ENCODE assay signal across 27 mouse cellular contexts in genomic region chr7:114058927-114059441, GRCm38 (mm10). TPM values are rescaled to one million over a fixed set of nuclear protein-coding genes. Genes with fewer than 3 reads are reported as not detected.
DNase-seq lines count a peak whose midpoint lies in the region; ATAC-seq and TF ChIP-seq lines count a peak whose summit lies in the region.
"Had no signal": no experiment of that assay in that cellular context is flagged by ENCODE, and none has a peak within 500 bp of the region (broad histone marks: within the 10 kb centered on the region; RNA-seq: fewer than 3 reads in every experiment).

No protein-coding gene starts in this region.

- DNase-seq in forebrain, embryonic 14.5 days (ENCODE audit: low spot score), result peak; percentile 49
- no peak for DNase-seq in forebrain, embryonic 11.5 days (ENCODE audit: low spot score)
- DNase-seq in hindbrain, postnatal 0 days (ENCODE audit: low spot score), result no peak
- DNase-seq in midbrain, embryonic 11.5 days (ENCODE audit: low spot score, missing footprints), result no peak
- no peak for DNase-seq in embryonic facial prominence, embryonic 10.5 days (ENCODE audit: low spot score)
- DNase-seq: adrenal gland, postnatal 10 days; B cell, adult 2 months; cerebellum, adult 11-12 months; cerebellum, adult 8-10 months; cerebellum, postnatal 10 days; cerebellum, postnatal 36 days; embryo, embryonic 11 days; gastrocnemius, adult 2 months; gastrocnemius, postnatal 14 days; heart, adult 11 months; kidney, adult 18-20 months had no signal

- H3K4me2 ChIP-seq in forebrain, embryonic 14.5 days (ENCODE audit: low read length), result no peak overlapping the region
- H3K4me2 ChIP-seq in forebrain, embryonic 11.5 days (ENCODE audit: low read depth, low read length, severe bottlenecking), result no peak overlapping the region
- no peak overlapping the region for H3K4me2 ChIP-seq in hindbrain, embryonic 13.5 days
- no peak overlapping the region for H3K4me2 ChIP-seq in hindbrain, postnatal 0 days (ENCODE audit: low read depth, low read length)
- H3K4me2 ChIP-seq in midbrain, embryonic 15.5 days, result no peak overlapping the region
- H3K4me2 ChIP-seq in midbrain, embryonic 11.5 days, result no peak overlapping the region
- no peak overlapping the region for H3K4me2 ChIP-seq in forebrain, embryonic 16.5 days (ENCODE audit: low read length)
- H3K4me2 ChIP-seq: heart, embryonic 11.5 days; hindbrain, embryonic 12.5 days had no signal

- peak; percentile 32; the same call in 1 of the 2 replicates for ATAC-seq in forebrain, embryonic 14.5 days
- ATAC-seq in forebrain, embryonic 11.5 days (replicated peaks; ENCODE audit: low FRiP score), result no peak
- no peak for ATAC-seq in hindbrain, embryonic 13.5 days (ENCODE audit: low FRiP score)
- no peak for ATAC-seq in hindbrain, postnatal 0 days
- peak; percentile 56; the same call in 1 of the 2 replicates for ATAC-seq in midbrain, embryonic 15.5 days (replicated peaks)
- ATAC-seq in midbrain, embryonic 11.5 days (ENCODE audit: low FRiP score), result no peak
- ATAC-seq in forebrain, embryonic 16.5 days, result peak; percentile 58
- ATAC-seq: hindbrain, embryonic 16.5 days; inflammation-experienced regulatory T-cells, adult 6 months; intestine, embryonic 16.5 days; Patski had no signal

- H3K27ac ChIP-seq in forebrain, embryonic 14.5 days (ENCODE audit: low read depth, low read length), result peak overlapping the region; percentile 40; the same call in 1 of the 2 replicates
- H3K27ac ChIP-seq in forebrain, embryonic 11.5 days (ENCODE audit: low read depth, low read length), result no peak overlapping the region
- 0 out of 2 replicates have a peak overlapping the region, but pooled peaks have one; percentile 36 for H3K27ac ChIP-seq in hindbrain, embryonic 13.5 days
- H3K27ac ChIP-seq in hindbrain, postnatal 0 days, result no peak overlapping the region
- H3K27ac ChIP-seq in midbrain, embryonic 15.5 days, result 0 out of 2 replicates have a peak overlapping the region, but pooled peaks have one; percentile 31
- H3K27ac ChIP-seq in midbrain, embryonic 11.5 days (ENCODE audit: low read depth, low read length), result no peak overlapping the region
- peak overlapping the region; percentile 83 for H3K27ac ChIP-seq in forebrain, embryonic 16.5 days (ENCODE audit: low read length)
- no peak overlapping the region for H3K27ac ChIP-seq in embryonic facial prominence, embryonic 10.5 days (replicated peaks)
- H3K27ac ChIP-seq: gastrocnemius, adult 2 months; hindbrain, embryonic 12.5 days had no signal

- WGBS in forebrain, embryonic 14.5 days, result 80% methylated on average over 6 of the region's 6 CpGs
- whole genome bisulfite sequencing in forebrain, embryonic 11.5 days, result 91% methylated on average over 6 of the region's 6 CpGs
- WGBS in hindbrain, embryonic 13.5 days, result 75% methylated on average over 6 of the region's 6 CpGs
- WGBS in hindbrain, postnatal 0 days, result 74% methylated on average over 6 of the region's 6 CpGs
- WGBS in midbrain, embryonic 15.5 days, result 59% methylated on average over 6 of the region's 6 CpGs
- WGBS in midbrain, embryonic 11.5 days, result 90% methylated on average over 6 of the region's 6 CpGs
- WGBS in forebrain, embryonic 16.5 days, result 73% methylated on average over 6 of the region's 6 CpGs
- WGBS in embryonic facial prominence, embryonic 10.5 days, result 93% methylated on average over 6 of the region's 6 CpGs

- H3K9me3 ChIP-seq in forebrain, embryonic 14.5 days (replicated peaks; ENCODE audit: control insufficient read depth, low read length), result no peaks in the 10 kb centered on the region
- no peaks in the 10 kb centered on the region for H3K9me3 ChIP-seq in forebrain, embryonic 11.5 days (ENCODE audit: control insufficient read depth, low read length)
- no peaks in the 10 kb centered on the region for H3K9me3 ChIP-seq in hindbrain, embryonic 13.5 days
- no peaks in the 10 kb centered on the region for H3K9me3 ChIP-seq in hindbrain, postnatal 0 days (ENCODE audit: low read length)
- H3K9me3 ChIP-seq in midbrain, embryonic 15.5 days, result no peaks in the 10 kb centered on the region
- H3K9me3 ChIP-seq in midbrain, embryonic 11.5 days (ENCODE audit: control insufficient read depth, low read length), result no peaks in the 10 kb centered on the region
- H3K9me3 ChIP-seq in forebrain, embryonic 16.5 days (ENCODE audit: control insufficient read depth, low read length), result no peaks in the 10 kb centered on the region
- no peaks in the 10 kb centered on the region for H3K9me3 ChIP-seq in embryonic facial prominence, embryonic 10.5 days
- H3K9me3 ChIP-seq: G1E; hindbrain, embryonic 12.5 days had no signal

- no peak overlapping the region for H3K9ac ChIP-seq in forebrain, embryonic 14.5 days (ENCODE audit: low read length)
- no peak overlapping the region for H3K9ac ChIP-seq in forebrain, embryonic 11.5 days (ENCODE audit: low read length)
- H3K9ac ChIP-seq in hindbrain, embryonic 13.5 days, result no peak overlapping the region
- H3K9ac ChIP-seq in hindbrain, postnatal 0 days (replicated peaks; ENCODE audit: low read length), result no peak overlapping the region
- no peak overlapping the region for H3K9ac ChIP-seq in midbrain, embryonic 15.5 days
- no peak overlapping the region for H3K9ac ChIP-seq in midbrain, embryonic 11.5 days (ENCODE audit: low read length)
- H3K9ac ChIP-seq in forebrain, embryonic 16.5 days (replicated peaks; ENCODE audit: low read depth, low read length), result no peak overlapping the region
- H3K9ac ChIP-seq: hindbrain, embryonic 12.5 days had no signal

- no peaks in the 10 kb centered on the region for H3K27me3 ChIP-seq in forebrain, embryonic 14.5 days (replicated peaks; ENCODE audit: control insufficient read depth, insufficient read depth, low read length)
- H3K27me3 ChIP-seq in forebrain, embryonic 11.5 days (ENCODE audit: control insufficient read depth, insufficient read depth, low read length), result no peaks in the 10 kb centered on the region
- no peaks in the 10 kb centered on the region for H3K27me3 ChIP-seq in hindbrain, embryonic 13.5 days
- H3K27me3 ChIP-seq in hindbrain, postnatal 0 days (ENCODE audit: insufficient read depth, low read length), result no peaks in the 10 kb centered on the region
- H3K27me3 ChIP-seq in midbrain, embryonic 15.5 days (replicated peaks), result no peaks in the 10 kb centered on the region
- no peaks in the 10 kb centered on the region for H3K27me3 ChIP-seq in midbrain, embryonic 11.5 days (ENCODE audit: control insufficient read depth, insufficient read depth, low read length)
- no peaks in the 10 kb centered on the region for H3K27me3 ChIP-seq in forebrain, embryonic 16.5 days (replicated peaks; ENCODE audit: control insufficient read depth, insufficient read depth, low read length)
- H3K27me3 ChIP-seq in embryonic facial prominence, embryonic 10.5 days (replicated peaks; ENCODE audit: low read depth, poor library complexity, severe bottlenecking), result no peaks in the 10 kb centered on the region
- H3K27me3 ChIP-seq: CH12.LX; hindbrain, embryonic 12.5 days; Patski had no signal

- no peak overlapping the region for H3K4me3 ChIP-seq in forebrain, embryonic 14.5 days (ENCODE audit: low read depth, low read length)
- H3K4me3 ChIP-seq in forebrain, embryonic 11.5 days (ENCODE audit: low read depth, low read length), result no peak overlapping the region
- no peak overlapping the region for H3K4me3 ChIP-seq in hindbrain, embryonic 13.5 days
- no peak overlapping the region for H3K4me3 ChIP-seq in hindbrain, postnatal 0 days (ENCODE audit: low read length)
- no peak overlapping the region for H3K4me3 ChIP-seq in midbrain, embryonic 15.5 days
- no peak overlapping the region for H3K4me3 ChIP-seq in midbrain, embryonic 11.5 days (ENCODE audit: low read depth, low read length)
- H3K4me3 ChIP-seq in forebrain, embryonic 16.5 days (replicated peaks; ENCODE audit: low read length), result no peak overlapping the region
- no peak overlapping the region for H3K4me3 ChIP-seq in embryonic facial prominence, embryonic 10.5 days
- H3K4me3 ChIP-seq: gastrocnemius, adult 2 months; hindbrain, embryonic 12.5 days had no signal

- H3K4me1 ChIP-seq in forebrain, embryonic 14.5 days (ENCODE audit: control insufficient read depth, insufficient read depth, low read length), result no peaks in the 10 kb centered on the region
- no peaks in the 10 kb centered on the region for H3K4me1 ChIP-seq in forebrain, embryonic 11.5 days (replicated peaks; ENCODE audit: control insufficient read depth, insufficient read depth, low read length)
- H3K4me1 ChIP-seq in hindbrain, embryonic 13.5 days (replicated peaks), result peaks cover 10% of the 10 kb centered on the region; the same call in 1 of the 2 replicates
- no peaks in the 10 kb centered on the region for H3K4me1 ChIP-seq in hindbrain, postnatal 0 days (ENCODE audit: insufficient read depth, low read length)
- H3K4me1 ChIP-seq in midbrain, embryonic 15.5 days, result no peaks in the 10 kb centered on the region
- H3K4me1 ChIP-seq in midbrain, embryonic 11.5 days (ENCODE audit: control insufficient read depth, insufficient read depth, low read length), result no peaks in the 10 kb centered on the region
- H3K4me1 ChIP-seq in forebrain, embryonic 16.5 days (replicated peaks; ENCODE audit: control insufficient read depth, insufficient read depth, low read length), result peaks cover 7% of the 10 kb centered on the region
- H3K4me1 ChIP-seq in embryonic facial prominence, embryonic 10.5 days, result peaks cover 10% of the 10 kb centered on the region

- TF ChIP-seq CTCF in hindbrain, postnatal 0 days (IDR thresholded peaks at IDR 0.05; ENCODE audit: low read depth), result no peak

- no peaks in the 10 kb centered on the region for H3K36me3 ChIP-seq in forebrain, embryonic 14.5 days (ENCODE audit: control insufficient read depth, insufficient read depth, low read length)
- no peaks in the 10 kb centered on the region for H3K36me3 ChIP-seq in forebrain, embryonic 11.5 days (ENCODE audit: control insufficient read depth, insufficient read depth, low read length)
- H3K36me3 ChIP-seq in hindbrain, embryonic 13.5 days, result no peaks in the 10 kb centered on the region
- no peaks in the 10 kb centered on the region for H3K36me3 ChIP-seq in hindbrain, postnatal 0 days (ENCODE audit: insufficient read depth, low read length)
- no peaks in the 10 kb centered on the region for H3K36me3 ChIP-seq in midbrain, embryonic 15.5 days (replicated peaks)
- H3K36me3 ChIP-seq in midbrain, embryonic 11.5 days (ENCODE audit: control insufficient read depth, insufficient read depth, low read length), result no peaks in the 10 kb centered on the region
- no peaks in the 10 kb centered on the region for H3K36me3 ChIP-seq in forebrain, embryonic 16.5 days (ENCODE audit: control insufficient read depth, insufficient read depth)
- H3K36me3 ChIP-seq in embryonic facial prominence, embryonic 10.5 days (replicated peaks), result peaks cover 11% of the 10 kb centered on the region; the same call in 1 of the 2 replicates
- H3K36me3 ChIP-seq: G1E; hindbrain, embryonic 12.5 days had no signal

RNA-seq across cellular contexts. Expression of gene Rras2, which starts 58.6 kb away (rescaled TPM):
- 26.6 and 27.1 TPM in 2 replicates for polyA plus RNA-seq in forebrain, embryonic 14.5 days (2014; fragmentation: Nextera tagmentation; extraction: Ambion mirVana)
- 25.6 and 26.6 TPM in 2 replicates for polyA plus RNA-seq in forebrain, embryonic 11.5 days (2014; fragmentation: Nextera tagmentation; extraction: Ambion mirVana)
- polyA plus RNA-seq in hindbrain, embryonic 13.5 days (2015; fragmentation: Nextera tagmentation; extraction: Ambion mirVana), result 15.8 and 17.6 TPM in 2 replicates
- 27.9 and 36.2 TPM in 2 replicates for total RNA-seq in hindbrain, postnatal 0 days (2014; rRNA removed)
- 16.0 and 17.6 TPM in 2 replicates for polyA plus RNA-seq in hindbrain, postnatal 0 days (2015; fragmentation: Nextera tagmentation; extraction: Ambion mirVana)
- 20.7 and 21.6 TPM in 2 replicates for polyA plus RNA-seq in midbrain, embryonic 15.5 days (2015; fragmentation: Nextera tagmentation; extraction: Ambion mirVana)
- 26.7 and 30.7 TPM in 2 replicates for polyA plus RNA-seq in midbrain, embryonic 11.5 days (2014; fragmentation: Nextera tagmentation; extraction: Ambion mirVana)
- 23.6 and 23.8 TPM in 2 replicates for polyA plus RNA-seq in forebrain, embryonic 16.5 days (2015; fragmentation: Nextera tagmentation; extraction: Ambion mirVana)
- 26.1 and 26.9 TPM in 2 replicates for polyA plus RNA-seq in embryonic facial prominence, embryonic 10.5 days (2016; fragmentation: Nextera tagmentation; extraction: Ambion mirVana)
- polyA plus RNA-seq: G1E had no signal

Comparison
In these comparisons a context has a peak if more than half of its experiments do, and no peak if none do; other contexts are left out.
1. ATAC-seq: peak in forebrain, embryonic 14.5 days (single experiment), midbrain, embryonic 15.5 days (single experiment) and forebrain, embryonic 16.5 days (single experiment); none in forebrain, embryonic 11.5 days (single experiment), hindbrain, embryonic 13.5 days (single experiment), hindbrain, postnatal 0 days (single experiment) and midbrain, embryonic 11.5 days (single experiment).
2. H3K27ac ChIP-seq: peak in forebrain, embryonic 14.5 days (single experiment), hindbrain, embryonic 13.5 days (single experiment), midbrain, embryonic 15.5 days (single experiment) and forebrain, embryonic 16.5 days (single experiment); none in forebrain, embryonic 11.5 days (single experiment), hindbrain, postnatal 0 days (single experiment), midbrain, embryonic 11.5 days (single experiment) and embryonic facial prominence, embryonic 10.5 days (single experiment).